Mouse (Mus musculus) lung, postnatal 0 days (tissue): ENCODE measurements around the gene Spats1.

ENCODE experiments used
- CTCF ChIP-seq: IDR thresholded peaks from 2 replicates; pipeline ENCODE4 v1.5.1; 2016; ENCODE audit warnings: antibody characterized with exemption, mild to moderate bottlenecking
- EP300 ChIP-seq: IDR thresholded peaks from 2 replicates; pipeline ENCODE4 v1.6.1; 2016; ENCODE audit warnings: antibody characterized with exemption, mild to moderate bottlenecking, control low read depth

DNA sequence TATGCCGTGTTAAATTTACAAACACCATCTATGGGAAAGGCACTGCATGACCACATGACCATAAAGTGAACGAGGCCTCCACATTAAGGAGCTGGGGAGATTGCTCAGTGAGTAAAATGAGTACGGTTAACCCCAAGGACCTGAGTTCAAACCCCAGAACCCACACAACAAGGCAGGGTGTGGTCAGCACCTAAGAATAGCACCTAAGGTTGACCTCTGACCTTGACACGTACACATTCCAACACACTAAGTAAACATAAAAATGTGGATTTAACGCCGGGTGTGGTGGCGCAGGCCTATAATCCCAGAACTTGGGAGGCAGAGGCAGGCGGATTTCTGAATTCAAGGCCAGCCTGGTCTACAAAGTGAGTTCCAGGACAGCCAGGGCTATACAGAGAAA, 25.6 kb downstream of the Spats1 start:
- TF ChIP-seq EP300 (no peak), CTCF (no peak)
